Mouse (Mus musculus): ENCODE results near the gene Adamts5. TPM values are rescaled to one million over a fixed set of nuclear protein-coding genes. Genes with fewer than 3 reads are reported as not detected.

Gene Adamts5
- polyA plus RNA-seq (2011; ENCODE audit: insufficient read depth, insufficient read length, low replicate concordance, missing spikeins): 1.2 and 3.6 TPM in 2 replicates

DNA sequence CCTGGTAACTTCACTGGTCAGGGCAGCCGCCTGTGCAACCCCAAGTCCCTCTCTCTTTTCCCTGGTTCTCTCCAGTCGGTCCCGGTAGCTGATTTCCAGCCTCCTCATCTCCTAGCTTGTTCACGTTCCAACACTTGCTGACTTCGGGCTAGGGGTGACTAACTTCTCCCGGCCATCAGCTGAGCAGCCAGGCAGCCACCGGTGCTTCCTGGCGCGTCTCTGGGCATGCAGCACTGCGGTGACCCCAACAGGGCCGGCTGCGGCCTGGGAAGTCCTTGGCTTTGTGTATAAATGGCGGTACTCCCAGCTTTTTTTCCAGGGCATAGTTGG lies at the start of gene Adamts5:
Adamts5 (minus strand) TSS at position 248 of the 330 bp plus-strand sequence.
- TF ChIP-seq POLR2A (IDR thresholded peaks at IDR 0.05; ENCODE audit: borderline replicate concordance, control insufficient read depth, low read depth, low read length): no peak
- Histone ChIP-seq H3K27ac (ENCODE audit: control insufficient read depth, insufficient read depth, low read depth, low read length, poor library complexity) (peak within 1 kb of the TSS; percentile 19; the same call in 1 of the 2 replicates), H3K4me3 (replicated peaks; ENCODE audit: control insufficient read depth, low read depth, low read length) (peak within 1 kb of the TSS; percentile 53), H3K4me1 (ENCODE audit: control insufficient read depth, insufficient read depth, low read length) (no peaks in the 10 kb centered on the region)
- 5% methylated on average over 13 of the region's 13 CpGs for WGBS

- Histone ChIP-seq H3K27ac (ENCODE audit: control insufficient read depth, insufficient read depth, low read depth, low read length, poor library complexity) (no peak overlapping the region), H3K4me3 (replicated peaks; ENCODE audit: control insufficient read depth, low read depth, low read length) (no peak overlapping the region), H3K4me1 (ENCODE audit: control insufficient read depth, insufficient read depth, low read length) (no peaks in the 10 kb centered on the region)
- TF ChIP-seq POLR2A (IDR thresholded peaks at IDR 0.05; ENCODE audit: borderline replicate concordance, control insufficient read depth, low read depth, low read length): no peak
- TF ChIP-seq CTCF (IDR thresholded peaks at IDR 0.05; ENCODE audit: control insufficient read depth, insufficient read depth, low read length): no peak
- 68% methylated on average over 2 of the region's 2 CpGs for WGBS
Measured at GRCm38 (mm10) chr16:85950356-85950755, 48.7 kb upstream of the Adamts5 start.

GRCm38 (mm10) chr16:85926004-85926403 lies 24.4 kb upstream of the Adamts5 start:
- TF ChIP-seq POLR2A (IDR thresholded peaks at IDR 0.05; ENCODE audit: borderline replicate concordance, control insufficient read depth, low read depth, low read length) (no peak), CTCF (IDR thresholded peaks at IDR 0.05; ENCODE audit: control insufficient read depth, insufficient read depth, low read length) (no peak)
- Histone ChIP-seq H3K4me1 (ENCODE audit: control insufficient read depth, insufficient read depth, low read length) (no peaks in the 10 kb centered on the region), H3K27ac (ENCODE audit: control insufficient read depth, insufficient read depth, low read depth, low read length, poor library complexity) (no peak overlapping the region), H3K4me3 (replicated peaks; ENCODE audit: control insufficient read depth, low read depth, low read length) (no peak overlapping the region)
- WGBS: 86% methylated on average over 5 of the region's 5 CpGs

- Histone ChIP-seq H3K4me1 (ENCODE audit: control insufficient read depth, insufficient read depth, low read length) (no peaks in the 10 kb centered on the region), H3K27ac (ENCODE audit: control insufficient read depth, insufficient read depth, low read depth, low read length, poor library complexity) (no peak overlapping the region), H3K4me3 (replicated peaks; ENCODE audit: control insufficient read depth, low read depth, low read length) (no peak overlapping the region)
- 58% methylated on average over 1 of the region's 1 CpGs for WGBS
- TF ChIP-seq CTCF (IDR thresholded peaks at IDR 0.05; ENCODE audit: control insufficient read depth, insufficient read depth, low read length) (no peak), POLR2A (IDR thresholded peaks at IDR 0.05; ENCODE audit: borderline replicate concordance, control insufficient read depth, low read depth, low read length) (no peak)
Measured at GRCm38 (mm10) chr16:85922454-85922853, 20.8 kb upstream of the Adamts5 start.

GRCm38 (mm10) chr16:85920122-85920521 lies 18.5 kb upstream of the Adamts5 start:
- no peak overlapping the region for H3K27ac ChIP-seq (ENCODE audit: control insufficient read depth, insufficient read depth, low read depth, low read length, poor library complexity)
- no peak overlapping the region for H3K4me3 ChIP-seq (replicated peaks; ENCODE audit: control insufficient read depth, low read depth, low read length)
- TF ChIP-seq POLR2A (IDR thresholded peaks at IDR 0.05; ENCODE audit: borderline replicate concordance, control insufficient read depth, low read depth, low read length) (no peak), CTCF (IDR thresholded peaks at IDR 0.05; ENCODE audit: control insufficient read depth, insufficient read depth, low read length) (no peak)
- H3K4me1 ChIP-seq (ENCODE audit: control insufficient read depth, insufficient read depth, low read length): no peaks in the 10 kb centered on the region
- WGBS: 70% methylated on average over 4 of the region's 4 CpGs

- TF ChIP-seq POLR2A (IDR thresholded peaks at IDR 0.05; ENCODE audit: borderline replicate concordance, control insufficient read depth, low read depth, low read length): peak; percentile 59; the same call in 1 of the 2 replicates
- no peak for TF ChIP-seq CTCF (IDR thresholded peaks at IDR 0.05; ENCODE audit: control insufficient read depth, insufficient read depth, low read length)
- 1% methylated on average over 51 of the region's 51 CpGs for WGBS
- Histone ChIP-seq H3K4me3 (replicated peaks; ENCODE audit: control insufficient read depth, low read depth, low read length) (peak overlapping the region; percentile 53), H3K27ac (ENCODE audit: control insufficient read depth, insufficient read depth, low read depth, low read length, poor library complexity) (0 out of 2 replicates have a peak overlapping the region, but pooled peaks have one; percentile 1), H3K4me1 (ENCODE audit: control insufficient read depth, insufficient read depth, low read length) (no peaks in the 10 kb centered on the region)
Measured at GRCm38 (mm10) chr16:85900702-85901580, 687 bp downstream of the Adamts5 start.

- H3K4me3 ChIP-seq (replicated peaks; ENCODE audit: control insufficient read depth, low read depth, low read length): no peak overlapping the region
- WGBS: 4% methylated on average over 42 of the region's 45 CpGs
- H3K27ac ChIP-seq (ENCODE audit: control insufficient read depth, insufficient read depth, low read depth, low read length, poor library complexity): no peak overlapping the region; the same call in 1 of the 2 replicates
- TF ChIP-seq CTCF (IDR thresholded peaks at IDR 0.05; ENCODE audit: control insufficient read depth, insufficient read depth, low read length) (no peak), POLR2A (IDR thresholded peaks at IDR 0.05; ENCODE audit: borderline replicate concordance, control insufficient read depth, low read depth, low read length) (peak; percentile 7; the same call in 1 of the 2 replicates)
- H3K4me1 ChIP-seq (ENCODE audit: control insufficient read depth, insufficient read depth, low read length): no peaks in the 10 kb centered on the region
Measured at GRCm38 (mm10) chr16:85899790-85900587, 1.6 kb downstream of the Adamts5 start.

GRCm38 (mm10) chr16:85899301-85899721 lies 2.3 kb downstream of the Adamts5 start:
- peak overlapping the region; percentile 2 for H3K4me3 ChIP-seq (replicated peaks; ENCODE audit: control insufficient read depth, low read depth, low read length)
- TF ChIP-seq CTCF (IDR thresholded peaks at IDR 0.05; ENCODE audit: control insufficient read depth, insufficient read depth, low read length) (no peak), POLR2A (IDR thresholded peaks at IDR 0.05; ENCODE audit: borderline replicate concordance, control insufficient read depth, low read depth, low read length) (no peak)
- 39% methylated on average over 25 of the region's 25 CpGs for WGBS
- H3K4me1 ChIP-seq (ENCODE audit: control insufficient read depth, insufficient read depth, low read length): no peaks in the 10 kb centered on the region
- H3K27ac ChIP-seq (ENCODE audit: control insufficient read depth, insufficient read depth, low read depth, low read length, poor library complexity): no peak overlapping the region

All from bone marrow, adult 2 months (tissue).